Comparison of ENCODE assay signal across 18 mouse cellular contexts in the genomic region with DNA sequence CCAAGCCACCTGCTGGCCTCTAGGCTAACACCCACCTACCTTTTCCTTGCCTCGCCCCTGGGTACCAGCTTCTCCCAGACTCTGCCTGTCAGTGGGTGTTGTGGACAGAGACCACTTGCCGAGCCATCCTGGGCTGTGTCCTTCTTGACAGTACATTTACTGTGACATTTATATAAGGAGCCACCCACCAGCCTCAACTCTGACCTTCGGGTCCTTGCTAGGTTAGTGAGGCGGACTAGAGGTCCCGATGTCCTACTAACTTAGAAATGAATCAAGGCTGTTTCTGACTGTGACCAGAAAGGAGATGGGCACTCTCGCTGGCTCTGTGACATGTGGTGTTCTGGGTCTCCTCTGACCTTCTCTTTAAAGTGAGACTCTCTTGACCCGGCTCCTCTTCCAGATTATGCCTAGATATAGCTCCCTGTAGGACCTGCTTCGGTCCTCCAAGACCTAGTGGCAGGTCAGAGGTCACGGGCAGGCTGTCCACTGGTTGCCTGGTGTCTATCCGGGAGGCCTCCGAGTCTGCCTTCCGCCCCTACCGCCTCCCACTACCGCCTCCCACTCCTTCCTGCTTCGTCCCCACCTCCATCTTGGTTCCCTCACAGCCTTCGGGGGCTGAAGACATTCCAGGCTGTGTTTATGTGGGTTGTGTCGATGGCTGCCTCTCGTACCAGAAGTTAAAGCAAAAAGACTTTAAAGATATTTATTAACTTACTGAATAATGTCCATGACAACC. TPM values are rescaled to one million over a fixed set of nuclear protein-coding genes. Genes with fewer than 3 reads are reported as not detected.
DNase-seq lines count a peak whose midpoint lies in the region; ATAC-seq and TF ChIP-seq lines count a peak whose summit lies in the region.
"Had no signal": no experiment of that assay in that cellular context is flagged by ENCODE, and none has a peak within 500 bp of the region (broad histone marks: within the 10 kb centered on the region; RNA-seq: fewer than 3 reads in every experiment).

No protein-coding gene starts in this region.

- peaks cover 49% of the 10 kb centered on the region for H3K4me1 ChIP-seq in heart, adult 2 months (ENCODE audit: control insufficient read depth, insufficient read depth, low read length)
- H3K4me1 ChIP-seq in limb, embryonic 13.5 days, result peaks cover 34% of the 10 kb centered on the region
- peaks cover 53% of the 10 kb centered on the region for H3K4me1 ChIP-seq in limb, embryonic 10.5 days

- peaks cover 1% of the 10 kb centered on the region; the same call in 1 of the 2 replicates for H3K79me2 ChIP-seq in heart, adult 2 months (replicated peaks; ENCODE audit: control insufficient read depth, insufficient read depth, low read length)

- no peaks in the 10 kb centered on the region for H3K9me3 ChIP-seq in limb, embryonic 13.5 days
- H3K9me3 ChIP-seq in limb, embryonic 10.5 days (replicated peaks), result no peaks in the 10 kb centered on the region
- H3K9me3 ChIP-seq: embryonic facial prominence, embryonic 12.5 days; hindbrain, embryonic 13.5 days; neural tube, embryonic 15.5 days had no signal

- TF ChIP-seq POLR2A in heart, adult 2 months (IDR thresholded peaks at IDR 0.05; ENCODE audit: insufficient read depth, low read depth, low read length), result no peak

- H3K27me3 ChIP-seq in heart, adult 2 months (ENCODE audit: control insufficient read depth, insufficient read depth, low read length), result no peaks in the 10 kb centered on the region
- no peaks in the 10 kb centered on the region for H3K27me3 ChIP-seq in limb, embryonic 13.5 days
- no peaks in the 10 kb centered on the region for H3K27me3 ChIP-seq in limb, embryonic 10.5 days (ENCODE audit: low read depth, poor library complexity, severe bottlenecking)
- H3K27me3 ChIP-seq: embryonic facial prominence, embryonic 12.5 days; hindbrain, embryonic 13.5 days; neural tube, embryonic 15.5 days had no signal

- H3K9ac ChIP-seq in heart, adult 2 months (ENCODE audit: low read depth, low read length), result 0 out of 2 replicates have a peak overlapping the region, but pooled peaks have one; percentile 8
- H3K9ac ChIP-seq in limb, embryonic 13.5 days, result 0 out of 2 replicates have a peak overlapping the region, but pooled peaks have one; percentile 2
- H3K9ac ChIP-seq: embryonic facial prominence, embryonic 12.5 days; hindbrain, embryonic 13.5 days; lung, embryonic 14.5 days; neural tube, embryonic 15.5 days had no signal

- H3K27ac ChIP-seq in heart, adult 2 months, result peak overlapping the region; percentile 72
- H3K27ac ChIP-seq in limb, embryonic 13.5 days, result no peak overlapping the region
- no peak overlapping the region for H3K27ac ChIP-seq in limb, embryonic 10.5 days
- H3K27ac ChIP-seq: hindbrain, embryonic 13.5 days; neural tube, embryonic 15.5 days had no signal

- no peak for TF ChIP-seq CTCF in heart, adult 2 months (IDR thresholded peaks at IDR 0.05)

- intact Hi-C loops in heart, adult 2 months (cut with DNase I), result loop anchor here (2.0 kb wide), 1 partner anchor 20 kb away; no protein-coding TSS in a partner anchor

- TF ChIP-seq EP300 in heart, adult 2 months (IDR thresholded peaks at IDR 0.05; ENCODE audit: insufficient read depth, low read depth, low read length), result no peak

- H3K4me3 ChIP-seq in heart, adult 2 months, result no peak overlapping the region
- no peak overlapping the region for H3K4me3 ChIP-seq in limb, embryonic 13.5 days
- H3K4me3 ChIP-seq in limb, embryonic 10.5 days, result no peak overlapping the region
- H3K4me3 ChIP-seq: embryonic facial prominence, embryonic 12.5 days; hindbrain, embryonic 13.5 days; neural tube, embryonic 15.5 days had no signal

- no peak for ATAC-seq in limb, embryonic 13.5 days (ENCODE audit: low FRiP score, low read depth)
- ATAC-seq in inflammation-experienced regulatory T-cells, adult 6 months, result peak; percentile 45
- ATAC-seq: intestine, postnatal 0 days had no signal

- no peak for DNase-seq in heart, adult 2 months
- no peak for DNase-seq in heart, adult 18-20 months
- DNase-seq in limb, embryonic 10.5 days (ENCODE audit: low spot score), result no peak
- peak; percentile 61 to 79 for DNase-seq in kidney, postnatal 25 days
- no peak for DNase-seq in thymus, postnatal 25 days
- DNase-seq in gastrocnemius, postnatal 4 days (ENCODE audit: low spot score in 2 of 2), result no peak
- DNase-seq: B cell, adult 2 months; cerebellum, adult 2 months; gastrocnemius, postnatal 14 days; left cerebral cortex, postnatal 4 days; lung, embryonic 14.5 days; right cerebral cortex, postnatal 4 days had no signal

- H3K4me2 ChIP-seq in limb, embryonic 13.5 days (replicated peaks), result no peak overlapping the region
- H3K4me2 ChIP-seq: embryonic facial prominence, embryonic 12.5 days; hindbrain, embryonic 13.5 days; lung, embryonic 14.5 days; neural tube, embryonic 15.5 days had no signal

- 45% methylated on average over 18 of the region's 18 CpGs for WGBS in heart, adult 2 months
- WGBS in limb, embryonic 13.5 days, result 63% methylated on average over 18 of the region's 18 CpGs
- 74% methylated on average over 18 of the region's 18 CpGs for WGBS in limb, embryonic 10.5 days

- H3K36me3 ChIP-seq in heart, adult 2 months (ENCODE audit: control insufficient read depth, insufficient read depth, low read length), result no peaks in the 10 kb centered on the region
- no peaks in the 10 kb centered on the region for H3K36me3 ChIP-seq in limb, embryonic 13.5 days
- H3K36me3 ChIP-seq in limb, embryonic 10.5 days, result 0 out of 2 replicates have a peak, but pooled peaks cover 3% of the 10 kb centered on the region
- H3K36me3 ChIP-seq: embryonic facial prominence, embryonic 12.5 days; hindbrain, embryonic 13.5 days; neural tube, embryonic 15.5 days had no signal

RNA-seq across cellular contexts. Expression of a gene that starts 21.2 kb away (rescaled TPM):
- total RNA-seq in heart, adult 2 months (2021), result 10 to 100 TPM; 27.6 to 31.5 TPM
- 25.3 and 39.8 TPM in 2 replicates for polyA plus RNA-seq in heart, adult 2 months (2012; rRNA removed)
- 10 to 100 TPM; 32.6 to 32.7 TPM for total RNA-seq in heart, adult 18-20 months (2021)
- polyA plus RNA-seq in limb, embryonic 13.5 days (2015; fragmentation: Nextera tagmentation; extraction: Ambion mirVana), result 15.0 and 15.3 TPM in 2 replicates
- 13.0 and 14.1 TPM in 2 replicates for polyA plus RNA-seq in limb, embryonic 10.5 days (2016; fragmentation: Nextera tagmentation; extraction: Ambion mirVana)
- polyA plus RNA-seq in inflammation-experienced regulatory T-cells, adult 6 months (2017; shearing (Covaris generic)), result 10 to 100 TPM; 13.4 to 26.0 (median 22.9) TPM
- 10 to 100 TPM; 11.0 to 12.3 TPM for total RNA-seq in gastrocnemius, postnatal 4 days (2021)

RNA-seq across cellular contexts. Expression of a gene that starts 45.1 kb away (rescaled TPM):
- total RNA-seq in heart, adult 2 months (2021), result 1 to 10 TPM; 4.5 to 5.0 TPM
- 4.3 and 5.2 TPM in 2 replicates for polyA plus RNA-seq in heart, adult 2 months (2012; rRNA removed)
- total RNA-seq in heart, adult 18-20 months (2021), result 1 to 10 TPM; 5.0 to 5.1 TPM
- 2.0 TPM in 2 replicates for polyA plus RNA-seq in limb, embryonic 13.5 days (2015; fragmentation: Nextera tagmentation; extraction: Ambion mirVana)
- polyA plus RNA-seq in limb, embryonic 10.5 days (2016; fragmentation: Nextera tagmentation; extraction: Ambion mirVana), result 0.67 and 0.86 TPM in 2 replicates
- 1 to 10 TPM; 4.4 to 5.0 (median 4.7) TPM for polyA plus RNA-seq in inflammation-experienced regulatory T-cells, adult 6 months (2017; shearing (Covaris generic))
- 1 to 10 TPM; 1.6 to 1.7 TPM for total RNA-seq in gastrocnemius, postnatal 4 days (2021)

Comparison
In these comparisons a context has a peak if more than half of its experiments do, and no peak if none do; other contexts are left out.
1. DNase-seq: peak in kidney, postnatal 25 days (2 of 2); none in heart, adult 2 months (0 of 2), heart, adult 18-20 months (0 of 2), limb, embryonic 10.5 days (single experiment), thymus, postnatal 25 days (single experiment) and gastrocnemius, postnatal 4 days (0 of 2).